Mouse (Mus musculus) gastrocnemius, postnatal 10 days (tissue): ENCODE results near the gene E030018B13Rik. TPM values are rescaled to one million over a fixed set of nuclear protein-coding genes. Genes with fewer than 3 reads are reported as not detected.
A peak's percentile ranks its signal among the peaks of the same experiment; 100 is the strongest.

Experiments used
- DNase-seq: peaks from one replicate; pipeline ENCODE4 v3.0.0; 2021; ENCODE audit warnings: mixed read lengths
- total RNA-seq, 2 experiments: library from RNA; stranded (reverse); gene quantifications; 2 replicates each; pipeline ENCODE4 v1.2.3; 2021

Gene E030018B13Rik
- total RNA-seq, 2 experiments from 2014 or later: not detected

- no peak for DNase-seq
Measured at GRCm38 (mm10) chr7:63918771-63919768, 2.4 kb downstream of the E030018B13Rik start.

- no peak for DNase-seq
Measured at GRCm38 (mm10) chr7:63921909-63922562, 5.4 kb downstream of the E030018B13Rik start.

GRCm38 (mm10) chr7:63922571-63922970 lies 5.9 kb downstream of the E030018B13Rik start:
- DNase-seq: no peak

- no peak for DNase-seq
Measured at GRCm38 (mm10) chr7:63922975-63923374, 6.3 kb downstream of the E030018B13Rik start.

- DNase-seq: no peak
Measured at GRCm38 (mm10) chr7:63924151-63924550, 7.5 kb downstream of the E030018B13Rik start.

- DNase-seq: peak; percentile 71
Measured at GRCm38 (mm10) chr7:63924747-63925412, 8.2 kb downstream of the E030018B13Rik start.

GRCm38 (mm10) chr7:63925413-63926360 lies 9.0 kb downstream of the E030018B13Rik start:
- DNase-seq: no peak

GRCm38 (mm10) chr7:63926492-63926891 lies 9.8 kb downstream of the E030018B13Rik start:
- no peak for DNase-seq

- DNase-seq: no peak
Measured at GRCm38 (mm10) chr7:63927121-63927520, 10.5 kb downstream of the E030018B13Rik start.

GRCm38 (mm10) chr7:63929080-63929479 lies 12.4 kb downstream of the E030018B13Rik start:
- peak; percentile 49 for DNase-seq

GRCm38 (mm10) chr7:63930132-63930531 lies 13.5 kb downstream of the E030018B13Rik start:
- DNase-seq: no peak

GRCm38 (mm10) chr7:63930766-63931165 lies 14.1 kb downstream of the E030018B13Rik start:
- no peak for DNase-seq

- DNase-seq: no peak
Measured at GRCm38 (mm10) chr7:63932461-63932860, 15.8 kb downstream of the E030018B13Rik start.

- DNase-seq: no peak
Measured at GRCm38 (mm10) chr7:63933905-63934304, 17.2 kb downstream of the E030018B13Rik start.

- no peak for DNase-seq
Measured at GRCm38 (mm10) chr7:63934530-63934929, 17.9 kb downstream of the E030018B13Rik start.

GRCm38 (mm10) chr7:63935809-63936187 lies 19.1 kb downstream of the E030018B13Rik start:
- no peak for DNase-seq

- DNase-seq: peak; percentile 76
Measured at GRCm38 (mm10) chr7:63936188-63936985, 19.7 kb downstream of the E030018B13Rik start.

GRCm38 (mm10) chr7:63936986-63937235 lies 20.3 kb downstream of the E030018B13Rik start:
- DNase-seq: no peak

- peak; percentile 89 for DNase-seq
Measured at GRCm38 (mm10) chr7:63937236-63938065, 20.8 kb downstream of the E030018B13Rik start.
